Mouse (Mus musculus) hindbrain, postnatal 0 days (tissue): ENCODE data around the gene Gmip. TPM values are rescaled to one million over a fixed set of nuclear protein-coding genes. Genes with fewer than 3 reads are reported as not detected.

Experiments
- ATAC-seq: fragments of 200-750 bp; cut with Nextera tagmentation; 2 replicates; pipeline ENCODE4 v1.8.0; 2017; ENCODE audit warnings: mild to moderate bottlenecking, moderate TSS enrichment, moderate library complexity
- DNase-seq: peaks from one replicate; pipeline ENCODE4 v3.0.0-alpha.2; 2015; ENCODE audit warnings: low spot score
- H3K27ac ChIP-seq: fragments of 300-500 bp; sonication (generic); 2 replicates; pipeline ENCODE4 v1.5.1; 2014; ENCODE audit warnings: mild to moderate bottlenecking
- H3K27me3 ChIP-seq: fragments of 300-500 bp; sonication (generic); 2 replicates; pipeline ENCODE4 v1.6.1; 2014; ENCODE audit warnings: low read length, mixed read lengths; ENCODE audit not compliant: insufficient read depth
- H3K36me3 ChIP-seq: fragments of 300-500 bp; sonication (generic); 2 replicates; pipeline ENCODE4 v1.6.1; 2014; ENCODE audit warnings: low read length, mixed read lengths; ENCODE audit not compliant: insufficient read depth
- H3K4me1 ChIP-seq: fragments of 300-500 bp; sonication (generic); 2 replicates; pipeline ENCODE4 v1.6.1; 2014; ENCODE audit warnings: antibody characterized with exemption, low read length, mixed read lengths; ENCODE audit not compliant: insufficient read depth
- H3K4me2 ChIP-seq: fragments of 300-500 bp; sonication (generic); 2 replicates; pipeline ENCODE4 v1.6.1; 2014; ENCODE audit warnings: low read depth, mild to moderate bottlenecking, low read length, moderate library complexity, mixed read lengths
- H3K4me3 ChIP-seq: fragments of 300-500 bp; sonication (generic); 2 replicates; pipeline ENCODE4 v1.5.1; 2014; ENCODE audit warnings: low read length
- H3K9ac ChIP-seq: fragments of 300-500 bp; sonication (generic); replicated peaks from 2 replicates; pipeline ENCODE4 v1.6.1; 2014; ENCODE audit warnings: mild to moderate bottlenecking, low read length, moderate library complexity, mixed read lengths
- H3K9me3 ChIP-seq: fragments of 300-500 bp; sonication (generic); 2 replicates; pipeline ENCODE4 v1.6.1; 2016; ENCODE audit warnings: low read length, mixed read lengths
- CTCF ChIP-seq: IDR thresholded peaks from 2 replicates; pipeline ENCODE4 v1.5.1; 2016; ENCODE audit warnings: antibody characterized with exemption, control low read depth, low read depth
- WGBS: fragments of 180-500 bp; shearing (Covaris S2); extraction: QIAGEN DNeasy Blood & Tissue Kit; methylation state at CpG from one replicate; pipeline ENCODE4 v1.1.7; 2014; 5-methylcytosine and 5-hydroxymethylcytosine counted together
- polyA plus RNA-seq: library from polyadenylated mRNA; unstranded; fragments of >200 nt; fragmentation: Nextera tagmentation; extraction: Ambion mirVana; gene quantifications from 2 replicates; pipeline ENCODE4 v1.2.1, GENCODE M21; 2015
- total RNA-seq: library from RNA; depleted of rRNA; stranded (reverse); fragments of >200 nt; gene quantifications from 2 replicates; pipeline ENCODE4 v1.2.3, GENCODE M21; 2014

Gmip gene
- total and polyA plus RNA-seq, 2 experiments from 2014 or later = 27.9 to 42.7 TPM

DNA sequence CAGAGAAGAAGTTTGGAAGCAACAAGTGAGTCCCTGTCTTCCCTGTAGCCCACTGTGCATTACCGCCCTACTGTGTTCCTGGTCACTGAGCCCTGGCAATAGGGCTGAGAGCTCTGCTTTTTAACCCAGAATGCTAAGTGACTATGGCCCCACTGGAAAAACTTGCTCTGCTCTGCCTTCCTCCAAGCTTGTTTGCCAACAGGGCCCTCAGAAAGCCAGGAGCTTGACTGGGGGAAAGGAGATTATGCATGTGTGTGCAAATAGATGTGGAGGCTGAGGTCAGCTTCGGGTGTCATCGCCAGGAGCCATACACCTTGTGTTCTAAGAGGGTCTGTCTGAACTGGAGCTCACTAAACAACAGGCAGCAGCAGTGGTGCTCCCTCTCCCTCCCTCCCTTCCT, 14.4 kb upstream of the Gmip start:
- Histone ChIP-seq H3K27me3 (no peaks in the 10 kb centered on the region), H3K4me1 (peaks cover 15% of the 10 kb centered on the region; the same call in 1 of the 2 replicates), H3K4me2 (no peak overlapping the region), H3K4me3 (no peak overlapping the region), H3K27ac (no peak overlapping the region), H3K36me3 (peaks cover 43% of the 10 kb centered on the region), H3K9me3 (no peaks in the 10 kb centered on the region), H3K9ac (no peak overlapping the region)
- DNase-seq = no peak
- WGBS = 91% methylated on average over 3 of the region's 3 CpGs
- TF ChIP-seq CTCF = no peak
- ATAC-seq = no peak

DNA sequence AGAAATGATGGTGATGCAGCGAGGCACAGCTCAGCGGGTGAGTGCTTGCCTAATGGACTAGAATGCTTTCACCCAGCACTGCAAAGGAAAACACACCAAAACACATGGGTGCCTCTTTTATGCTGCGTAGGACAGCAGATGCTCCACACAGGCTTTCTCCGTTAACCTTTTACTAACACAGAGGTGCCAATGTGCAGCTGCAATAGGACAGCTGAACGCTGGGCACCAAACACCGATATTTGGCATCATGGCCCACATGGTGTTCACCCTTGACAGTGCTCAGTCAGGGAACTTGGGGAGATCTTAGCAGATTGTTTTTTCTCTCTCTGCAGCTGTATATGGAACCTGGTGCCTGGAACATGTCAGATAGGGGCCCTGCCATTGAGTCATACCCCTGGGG, 13.6 kb upstream of the Gmip start:
- peaks cover 51% of the 10 kb centered on the region for H3K36me3 ChIP-seq
- H3K4me1 ChIP-seq = peaks cover 15% of the 10 kb centered on the region; the same call in 1 of the 2 replicates
- 85% methylated on average over 6 of the region's 6 CpGs for WGBS
- H3K27me3 ChIP-seq = no peaks in the 10 kb centered on the region
- no peak overlapping the region for H3K4me3 ChIP-seq
- H3K4me2 ChIP-seq = no peak overlapping the region
- ATAC-seq (no peak), DNase-seq (no peak)
- H3K9ac ChIP-seq = no peak overlapping the region
- no peaks in the 10 kb centered on the region for H3K9me3 ChIP-seq
- no peak for TF ChIP-seq CTCF
- no peak overlapping the region for H3K27ac ChIP-seq

- WGBS = 96% methylated on average over 16 of the region's 16 CpGs
- H3K4me1 ChIP-seq = peaks cover 9% of the 10 kb centered on the region; the same call in 1 of the 2 replicates
- H3K9me3 ChIP-seq = no peaks in the 10 kb centered on the region
- H3K9ac ChIP-seq = no peak overlapping the region
- DNase-seq (no peak), ATAC-seq (no peak)
- no peak overlapping the region for H3K4me2 ChIP-seq
- no peak overlapping the region for H3K4me3 ChIP-seq
- no peak for TF ChIP-seq CTCF
- H3K27me3 ChIP-seq = no peaks in the 10 kb centered on the region
- peaks cover 66% of the 10 kb centered on the region for H3K36me3 ChIP-seq
- no peak overlapping the region for H3K27ac ChIP-seq
Measured at GRCm38 (mm10) chr8:69796721-69797345, 11.6 kb upstream of the Gmip start.

DNA sequence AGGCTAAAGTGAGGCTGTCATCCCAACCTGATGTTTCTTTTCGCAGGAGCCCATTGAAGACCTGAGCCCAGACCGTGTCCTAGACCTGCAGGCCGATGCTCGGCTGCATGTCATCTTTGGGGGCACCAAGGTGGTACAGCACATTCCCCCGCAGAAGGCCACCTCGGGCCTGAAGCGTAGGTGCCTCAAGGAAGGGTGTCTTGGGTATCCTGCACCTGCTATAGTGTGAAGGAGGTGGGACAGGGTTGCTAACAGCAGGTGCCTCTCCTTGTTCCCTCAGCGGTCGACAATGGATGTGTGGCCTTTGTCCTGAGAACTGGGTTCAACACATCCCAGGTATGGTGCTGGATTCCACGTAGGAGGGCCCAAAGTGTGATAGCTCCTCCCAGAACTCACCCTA, 10.8 kb upstream of the Gmip start:
- no peak overlapping the region for H3K27ac ChIP-seq
- no peaks in the 10 kb centered on the region for H3K27me3 ChIP-seq
- H3K4me2 ChIP-seq = no peak overlapping the region
- no peaks in the 10 kb centered on the region for H3K9me3 ChIP-seq
- no peak for TF ChIP-seq CTCF
- 95% methylated on average over 10 of the region's 10 CpGs for WGBS
- ATAC-seq = no peak
- H3K36me3 ChIP-seq = peaks cover 75% of the 10 kb centered on the region
- no peak overlapping the region for H3K4me3 ChIP-seq
- H3K9ac ChIP-seq = no peak overlapping the region
- H3K4me1 ChIP-seq = 0 out of 2 replicates have a peak, but pooled peaks cover under 1% of the 10 kb centered on the region
- DNase-seq = no peak

DNA sequence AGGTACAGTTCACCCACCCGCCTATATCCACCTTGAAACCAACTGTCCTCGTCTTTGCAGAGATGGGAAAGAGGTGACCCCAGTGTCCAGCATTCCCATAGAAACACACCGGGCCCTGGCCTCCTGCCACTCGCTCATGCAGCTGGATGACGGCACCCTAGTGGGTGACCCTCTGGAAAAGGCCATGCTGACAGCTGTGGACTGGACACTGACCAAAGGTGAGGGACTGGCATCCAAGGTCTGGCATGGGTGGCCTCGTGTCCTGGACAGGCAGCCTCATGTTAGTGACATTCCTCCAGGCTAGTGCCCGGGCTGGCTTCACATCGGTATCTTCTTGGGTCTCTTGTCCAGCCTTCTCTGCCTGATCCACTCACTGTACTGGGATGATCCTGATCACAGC, 9.2 kb upstream of the Gmip start:
- Histone ChIP-seq H3K4me3 (no peak overlapping the region), H3K4me2 (no peak overlapping the region), H3K9me3 (no peaks in the 10 kb centered on the region), H3K27ac (no peak overlapping the region), H3K4me1 (no peaks in the 10 kb centered on the region), H3K27me3 (no peaks in the 10 kb centered on the region), H3K36me3 (peaks cover 88% of the 10 kb centered on the region), H3K9ac (no peak overlapping the region)
- WGBS = 82% methylated on average over 8 of the region's 8 CpGs
- DNase-seq (no peak), ATAC-seq (no peak)
- TF ChIP-seq CTCF = no peak

- TF ChIP-seq CTCF = 0 out of 2 replicates have a peak, but pooled peaks have one; percentile 26
- no peak overlapping the region for H3K4me2 ChIP-seq
- H3K9ac ChIP-seq = no peak overlapping the region
- no peaks in the 10 kb centered on the region for H3K27me3 ChIP-seq
- ATAC-seq = no peak
- no peaks in the 10 kb centered on the region for H3K4me1 ChIP-seq
- 86% methylated on average over 5 of the region's 5 CpGs for WGBS
- no peak for DNase-seq
- no peak overlapping the region for H3K27ac ChIP-seq
- peaks cover 85% of the 10 kb centered on the region for H3K36me3 ChIP-seq
- H3K9me3 ChIP-seq = no peaks in the 10 kb centered on the region
- H3K4me3 ChIP-seq = no peak overlapping the region
Measured at GRCm38 (mm10) chr8:69799946-69800345, 8.5 kb upstream of the Gmip start.

GRCm38 (mm10) chr8:69801796-69802195, 6.7 kb upstream of the Gmip start:
- WGBS = 95% methylated on average over 4 of the region's 4 CpGs
- ATAC-seq (no peak), DNase-seq (no peak)
- peaks cover 87% of the 10 kb centered on the region for H3K36me3 ChIP-seq
- H3K4me2 ChIP-seq = no peak overlapping the region
- no peak overlapping the region for H3K4me3 ChIP-seq
- no peaks in the 10 kb centered on the region for H3K27me3 ChIP-seq
- H3K4me1 ChIP-seq = no peaks in the 10 kb centered on the region
- no peak overlapping the region for H3K27ac ChIP-seq
- no peak overlapping the region for H3K9ac ChIP-seq
- no peaks in the 10 kb centered on the region for H3K9me3 ChIP-seq
- no peak for TF ChIP-seq CTCF
